Mouse (Mus musculus): ENCODE results near the gene Ttc7b. TPM values are rescaled to one million over a fixed set of nuclear protein-coding genes. Genes with fewer than 3 reads are reported as not detected.

Ttc7b gene
- polyA plus RNA-seq, 1 experiment from 2014 or later: 4.0 TPM

- WGBS: 42% methylated on average over 11 of the region's 11 CpGs
- Histone ChIP-seq H3K27me3 (replicated peaks) (no peaks in the 10 kb centered on the region), H3K4me2 (replicated peaks) (no peak overlapping the region), H3K27ac (no peak overlapping the region), H3K9ac (no peak overlapping the region), H3K4me1 (replicated peaks) (no peaks in the 10 kb centered on the region), H3K9me3 (no peaks in the 10 kb centered on the region), H3K4me3 (replicated peaks) (no peak overlapping the region), H3K36me3 (no peaks in the 10 kb centered on the region)
- no peak for ATAC-seq
Measured at GRCm38 (mm10) chr12:100537091-100537490, 16.5 kb upstream of the Ttc7b start.

- H3K36me3 ChIP-seq: no peaks in the 10 kb centered on the region
- ATAC-seq: no peak
- H3K27me3 ChIP-seq (replicated peaks): no peaks in the 10 kb centered on the region
- 81% methylated on average over 12 of the region's 12 CpGs for WGBS
- no peaks in the 10 kb centered on the region for H3K9me3 ChIP-seq
- no peak overlapping the region for H3K4me2 ChIP-seq (replicated peaks)
- H3K4me3 ChIP-seq (replicated peaks): no peak overlapping the region
- H3K9ac ChIP-seq: no peak overlapping the region
- H3K4me1 ChIP-seq (replicated peaks): no peaks in the 10 kb centered on the region
- H3K27ac ChIP-seq: no peak overlapping the region
Measured at GRCm38 (mm10) chr12:100535028-100535427, 14.4 kb upstream of the Ttc7b start.

- no peak overlapping the region for H3K27ac ChIP-seq
Measured at GRCm38 (mm10) chr12:100534028-100534427, 13.4 kb upstream of the Ttc7b start.

GRCm38 (mm10) chr12:100533209-100533608 lies 12.6 kb upstream of the Ttc7b start:
- H3K4me2 ChIP-seq (replicated peaks): no peak overlapping the region
- WGBS: 79% methylated on average over 4 of the region's 4 CpGs
- no peak for ATAC-seq
- no peaks in the 10 kb centered on the region for H3K27me3 ChIP-seq (replicated peaks)
- no peaks in the 10 kb centered on the region for H3K36me3 ChIP-seq
- H3K9me3 ChIP-seq: no peaks in the 10 kb centered on the region
- H3K4me1 ChIP-seq (replicated peaks): peaks cover 11% of the 10 kb centered on the region
- H3K9ac ChIP-seq: no peak overlapping the region
- no peak overlapping the region for H3K27ac ChIP-seq
- H3K4me3 ChIP-seq (replicated peaks): no peak overlapping the region

More at GRCm38 (mm10) chr12:100534028-100534427, 13.4 kb upstream of the Ttc7b start:
- Histone ChIP-seq H3K9me3 (no peaks in the 10 kb centered on the region), H3K4me1 (replicated peaks) (peaks cover 5% of the 10 kb centered on the region), H3K36me3 (no peaks in the 10 kb centered on the region), H3K4me2 (replicated peaks) (no peak overlapping the region), H3K4me3 (replicated peaks) (no peak overlapping the region), H3K27me3 (replicated peaks) (no peaks in the 10 kb centered on the region), H3K9ac (no peak overlapping the region)
- 60% methylated on average over 3 of the region's 3 CpGs for WGBS
- no peak for ATAC-seq

- no peak overlapping the region for H3K4me2 ChIP-seq (replicated peaks)
- WGBS: 41% methylated on average over 1 of the region's 1 CpGs
- H3K9ac ChIP-seq: no peak overlapping the region
- ATAC-seq: no peak
- no peaks in the 10 kb centered on the region for H3K36me3 ChIP-seq
- H3K4me1 ChIP-seq (replicated peaks): peaks cover 14% of the 10 kb centered on the region
- H3K4me3 ChIP-seq (replicated peaks): no peak overlapping the region
- H3K27ac ChIP-seq: no peak overlapping the region
- H3K9me3 ChIP-seq: no peaks in the 10 kb centered on the region
- no peaks in the 10 kb centered on the region for H3K27me3 ChIP-seq (replicated peaks)
Measured at GRCm38 (mm10) chr12:100531740-100532139, 11.1 kb upstream of the Ttc7b start.

- no peaks in the 10 kb centered on the region for H3K27me3 ChIP-seq (replicated peaks)
- no peak for ATAC-seq
- no peak overlapping the region for H3K4me2 ChIP-seq (replicated peaks)
- 82% methylated on average over 5 of the region's 5 CpGs for WGBS
- peaks cover 14% of the 10 kb centered on the region for H3K4me1 ChIP-seq (replicated peaks)
- no peak overlapping the region for H3K9ac ChIP-seq
- H3K36me3 ChIP-seq: no peaks in the 10 kb centered on the region
- no peaks in the 10 kb centered on the region for H3K9me3 ChIP-seq
- H3K4me3 ChIP-seq (replicated peaks): no peak overlapping the region
- no peak overlapping the region for H3K27ac ChIP-seq
Measured at GRCm38 (mm10) chr12:100530871-100531270, 10.2 kb upstream of the Ttc7b start.

- Histone ChIP-seq H3K9me3 (no peaks in the 10 kb centered on the region), H3K36me3 (no peaks in the 10 kb centered on the region), H3K9ac (no peak overlapping the region), H3K27me3 (replicated peaks) (no peaks in the 10 kb centered on the region), H3K4me2 (replicated peaks) (no peak overlapping the region), H3K27ac (no peak overlapping the region), H3K4me1 (replicated peaks) (peaks cover 14% of the 10 kb centered on the region), H3K4me3 (replicated peaks) (no peak overlapping the region)
- ATAC-seq: no peak
- WGBS: 78% methylated on average over 5 of the region's 5 CpGs
Measured at GRCm38 (mm10) chr12:100529651-100530050, 9.0 kb upstream of the Ttc7b start.

- WGBS: 22% methylated on average over 8 of the region's 8 CpGs
- Histone ChIP-seq H3K4me2 (replicated peaks) (peak overlapping the region; percentile 7; the same call in 1 of the 2 replicates), H3K27me3 (replicated peaks) (no peaks in the 10 kb centered on the region), H3K4me3 (replicated peaks) (no peak overlapping the region), H3K4me1 (replicated peaks) (peaks cover 14% of the 10 kb centered on the region), H3K9me3 (no peaks in the 10 kb centered on the region), H3K36me3 (no peaks in the 10 kb centered on the region), H3K27ac (peak overlapping the region; percentile 20), H3K9ac (no peak overlapping the region)
- ATAC-seq: peak; percentile 57
Measured at GRCm38 (mm10) chr12:100529172-100529571, 8.5 kb upstream of the Ttc7b start.

GRCm38 (mm10) chr12:100528246-100528645 lies 7.6 kb upstream of the Ttc7b start:
- ATAC-seq: no peak
- Histone ChIP-seq H3K9ac (no peak overlapping the region), H3K27ac (no peak overlapping the region; the same call in 1 of the 2 replicates), H3K9me3 (no peaks in the 10 kb centered on the region), H3K36me3 (no peaks in the 10 kb centered on the region), H3K4me1 (replicated peaks) (peaks cover 14% of the 10 kb centered on the region), H3K27me3 (replicated peaks) (no peaks in the 10 kb centered on the region), H3K4me2 (replicated peaks) (no peak overlapping the region), H3K4me3 (replicated peaks) (no peak overlapping the region)
- WGBS: 62% methylated on average over 3 of the region's 3 CpGs

GRCm38 (mm10) chr12:100527753-100528152 lies 7.1 kb upstream of the Ttc7b start:
- no peak overlapping the region for H3K9ac ChIP-seq
- no peaks in the 10 kb centered on the region for H3K27me3 ChIP-seq (replicated peaks)
- no peaks in the 10 kb centered on the region for H3K36me3 ChIP-seq
- H3K9me3 ChIP-seq: no peaks in the 10 kb centered on the region
- peaks cover 14% of the 10 kb centered on the region for H3K4me1 ChIP-seq (replicated peaks)
- H3K4me2 ChIP-seq (replicated peaks): peak overlapping the region; percentile 48
- no peak overlapping the region for H3K27ac ChIP-seq
- 7% methylated on average over 9 of the region's 9 CpGs for WGBS
- ATAC-seq: peak; percentile 88
- H3K4me3 ChIP-seq (replicated peaks): no peak overlapping the region

GRCm38 (mm10) chr12:100527241-100527640 lies 6.6 kb upstream of the Ttc7b start:
- Histone ChIP-seq H3K4me3 (replicated peaks) (no peak overlapping the region), H3K4me2 (replicated peaks) (peak overlapping the region; percentile 48), H3K27me3 (replicated peaks) (no peaks in the 10 kb centered on the region), H3K9ac (no peak overlapping the region), H3K4me1 (replicated peaks) (peaks cover 14% of the 10 kb centered on the region), H3K36me3 (no peaks in the 10 kb centered on the region), H3K27ac (no peak overlapping the region), H3K9me3 (no peaks in the 10 kb centered on the region)
- 76% methylated on average over 9 of the region's 9 CpGs for whole genome bisulfite sequencing
- ATAC-seq: no peak

GRCm38 (mm10) chr12:100525939-100526338 lies 5.3 kb upstream of the Ttc7b start:
- H3K4me2 ChIP-seq (replicated peaks): no peak overlapping the region
- ATAC-seq: no peak
- H3K4me1 ChIP-seq (replicated peaks): peaks cover 16% of the 10 kb centered on the region
- no peak overlapping the region for H3K4me3 ChIP-seq (replicated peaks)
- H3K9me3 ChIP-seq: no peaks in the 10 kb centered on the region
- H3K27me3 ChIP-seq (replicated peaks): no peaks in the 10 kb centered on the region
- no peak overlapping the region for H3K9ac ChIP-seq
- H3K27ac ChIP-seq: no peak overlapping the region
- WGBS: 11% methylated on average over 1 of the region's 1 CpGs
- H3K36me3 ChIP-seq: no peaks in the 10 kb centered on the region

- H3K4me3 ChIP-seq (replicated peaks): peak overlapping the region; percentile 82
- ATAC-seq: peak; percentile 83
- H3K4me1 ChIP-seq (replicated peaks): peaks cover 32% of the 10 kb centered on the region
- no peaks in the 10 kb centered on the region for H3K36me3 ChIP-seq
- WGBS: under 1% methylated on average over 70 of the region's 76 CpGs
- peak overlapping the region; percentile 73 for H3K27ac ChIP-seq
- H3K9me3 ChIP-seq: no peaks in the 10 kb centered on the region
- peak overlapping the region; percentile 86 for H3K4me2 ChIP-seq (replicated peaks)
- peak overlapping the region; percentile 91 for H3K9ac ChIP-seq
- H3K27me3 ChIP-seq (replicated peaks): no peaks in the 10 kb centered on the region
Measured at GRCm38 (mm10) chr12:100520077-100520793, 391 bp downstream of the Ttc7b start.

All from intestine, embryonic 15.5 days (tissue).